Mouse (Mus musculus) heart, embryonic 15.5 days (tissue): Measurements from ENCODE around the gene Kcnk2. TPM values are rescaled to one million over a fixed set of nuclear protein-coding genes. Genes with fewer than 3 reads are reported as not detected.

Experiments
- ATAC-seq: fragments of 200-750 bp; cut with Nextera tagmentation; replicated peaks from 2 replicates; pipeline ENCODE4 v1.8.0; 2017; ENCODE audit warnings: low read depth, moderate TSS enrichment; ENCODE audit not compliant: insufficient number of reproducible peaks, insufficient read depth, low FRiP score
- H3K27ac ChIP-seq: fragments of 300-500 bp; sonication (generic); 2 replicates; pipeline ENCODE4 v1.5.1; 2015; ENCODE audit warnings: mild to moderate bottlenecking, inconsistent platforms
- H3K27me3 ChIP-seq: fragments of 300-500 bp; sonication (generic); 2 replicates; pipeline ENCODE4 v1.6.1; 2015; ENCODE audit warnings: inconsistent platforms
- H3K36me3 ChIP-seq: fragments of 300-500 bp; sonication (generic); 2 replicates; pipeline ENCODE4 v1.6.1; 2015; ENCODE audit warnings: mild to moderate bottlenecking, inconsistent platforms
- H3K4me1 ChIP-seq: fragments of 300-500 bp; sonication (generic); replicated peaks from 2 replicates; pipeline ENCODE4 v1.6.1; 2015; ENCODE audit warnings: inconsistent platforms
- H3K4me2 ChIP-seq: fragments of 300-500 bp; sonication (generic); 2 replicates; pipeline ENCODE4 v1.6.1; 2015; ENCODE audit warnings: inconsistent platforms, mild to moderate bottlenecking, moderate library complexity
- H3K4me3 ChIP-seq: fragments of 300-500 bp; sonication (generic); 2 replicates; pipeline ENCODE4 v1.5.1; 2015; ENCODE audit warnings: mild to moderate bottlenecking, inconsistent platforms
- H3K9ac ChIP-seq: fragments of 300-500 bp; sonication (generic); 2 replicates; pipeline ENCODE4 v1.6.1; 2015; ENCODE audit warnings: mild to moderate bottlenecking, inconsistent platforms
- H3K9me3 ChIP-seq: fragments of 300-500 bp; sonication (generic); replicated peaks from 2 replicates; pipeline ENCODE4 v1.6.1; 2016; ENCODE audit warnings: inconsistent platforms
- WGBS: fragments of 180-500 bp; shearing (Covaris S2); methylation state at CpG from one replicate; pipeline ENCODE4 v1.1.7; 2015; ENCODE audit warnings: mixed read lengths; 5-methylcytosine and 5-hydroxymethylcytosine counted together
- polyA plus RNA-seq: library from polyadenylated mRNA; unstranded; fragments of >200 nt; fragmentation: Nextera tagmentation; extraction: Ambion mirVana; gene quantifications from 2 replicates; pipeline ENCODE4 v1.2.1, GENCODE M21; 2015

Gene Kcnk2
- polyA plus RNA-seq, 1 experiment from 2014 or later, result 0.37 TPM

GRCm38 (mm10) chr1:189214477-189214876 is 187.6 kb downstream of the Kcnk2 start:
- ATAC-seq, result no peak
- 89% methylated on average over 3 of the region's 3 CpGs for WGBS
- H3K36me3 ChIP-seq, result no peaks in the 10 kb centered on the region
- no peak overlapping the region for H3K4me3 ChIP-seq
- H3K4me2 ChIP-seq, result no peak overlapping the region
- no peak overlapping the region for H3K9ac ChIP-seq
- no peak overlapping the region for H3K27ac ChIP-seq
- no peaks in the 10 kb centered on the region for H3K4me1 ChIP-seq
- no peaks in the 10 kb centered on the region for H3K9me3 ChIP-seq
- H3K27me3 ChIP-seq, result no peaks in the 10 kb centered on the region

DNA sequence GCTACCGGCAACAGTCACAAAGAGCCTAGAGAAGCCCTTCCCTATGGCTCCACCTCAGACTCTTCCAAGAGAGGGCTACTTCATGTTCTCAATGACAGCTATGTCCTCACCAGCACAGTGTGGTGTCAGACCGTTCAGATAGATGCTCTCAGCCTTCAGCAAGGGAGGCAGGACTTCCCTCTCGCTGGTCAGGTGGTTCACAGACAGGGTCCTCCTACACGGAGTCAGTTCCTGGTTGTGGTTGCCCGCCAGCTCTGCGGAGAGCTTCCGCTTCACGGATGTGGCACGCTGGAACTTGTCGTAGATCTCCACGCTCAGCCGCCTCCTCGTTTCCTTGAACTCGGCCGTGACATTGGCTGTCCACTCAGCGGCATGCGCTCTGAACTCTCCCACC is 192.4 kb downstream of the Kcnk2 start:
- no peak for ATAC-seq
- no peaks in the 10 kb centered on the region for H3K4me1 ChIP-seq
- WGBS, result 86% methylated on average over 17 of the region's 17 CpGs
- no peaks in the 10 kb centered on the region for H3K27me3 ChIP-seq
- H3K36me3 ChIP-seq, result no peaks in the 10 kb centered on the region
- H3K9ac ChIP-seq, result no peak overlapping the region
- H3K4me3 ChIP-seq, result no peak overlapping the region
- H3K27ac ChIP-seq, result no peak overlapping the region
- no peaks in the 10 kb centered on the region for H3K9me3 ChIP-seq
- no peak overlapping the region for H3K4me2 ChIP-seq

- Histone ChIP-seq H3K4me3 (no peak overlapping the region), H3K27me3 (no peaks in the 10 kb centered on the region), H3K36me3 (no peaks in the 10 kb centered on the region), H3K27ac (no peak overlapping the region), H3K4me2 (no peak overlapping the region), H3K4me1 (no peaks in the 10 kb centered on the region), H3K9ac (no peak overlapping the region), H3K9me3 (no peaks in the 10 kb centered on the region)
- no peak for ATAC-seq
- 76% methylated on average over 12 of the region's 12 CpGs for WGBS
Observed at GRCm38 (mm10) chr1:189209029-189209714, 192.9 kb downstream of the Kcnk2 start.

- ATAC-seq, result no peak
- Histone ChIP-seq H3K36me3 (no peaks in the 10 kb centered on the region), H3K4me2 (no peak overlapping the region), H3K9me3 (no peaks in the 10 kb centered on the region), H3K9ac (no peak overlapping the region), H3K27ac (no peak overlapping the region), H3K27me3 (no peaks in the 10 kb centered on the region), H3K4me3 (no peak overlapping the region), H3K4me1 (no peaks in the 10 kb centered on the region)
- 79% methylated on average over 9 of the region's 9 CpGs for WGBS
Observed at GRCm38 (mm10) chr1:189208605-189209004, 193.5 kb downstream of the Kcnk2 start.

GRCm38 (mm10) chr1:189195758-189196157 is 206.3 kb downstream of the Kcnk2 start:
- H3K27me3 ChIP-seq, result no peaks in the 10 kb centered on the region
- H3K9me3 ChIP-seq, result no peaks in the 10 kb centered on the region
- H3K4me3 ChIP-seq, result no peak overlapping the region
- H3K9ac ChIP-seq, result no peak overlapping the region
- H3K27ac ChIP-seq, result no peak overlapping the region
- no peaks in the 10 kb centered on the region for H3K4me1 ChIP-seq
- 71% methylated on average over 4 of the region's 4 CpGs for WGBS
- no peaks in the 10 kb centered on the region for H3K36me3 ChIP-seq
- no peak for ATAC-seq
- H3K4me2 ChIP-seq, result no peak overlapping the region

GRCm38 (mm10) chr1:189187737-189188390 is 214.2 kb downstream of the Kcnk2 start:
- ATAC-seq, result no peak
- no peak overlapping the region for H3K4me2 ChIP-seq
- peak overlapping the region; percentile 51 for H3K27ac ChIP-seq
- no peak overlapping the region for H3K4me3 ChIP-seq
- WGBS, result 42% methylated on average over 12 of the region's 12 CpGs
- peaks cover 15% of the 10 kb centered on the region for H3K4me1 ChIP-seq
- H3K27me3 ChIP-seq, result no peaks in the 10 kb centered on the region
- H3K9ac ChIP-seq, result no peak overlapping the region
- no peaks in the 10 kb centered on the region for H3K9me3 ChIP-seq
- no peaks in the 10 kb centered on the region for H3K36me3 ChIP-seq

GRCm38 (mm10) chr1:189185206-189185750 is 216.8 kb downstream of the Kcnk2 start:
- Histone ChIP-seq H3K27ac (peak overlapping the region; percentile 60), H3K4me2 (no peak overlapping the region), H3K4me1 (peaks cover 15% of the 10 kb centered on the region), H3K4me3 (no peak overlapping the region), H3K36me3 (no peaks in the 10 kb centered on the region), H3K9ac (peak overlapping the region; percentile 13; the same call in 1 of the 2 replicates), H3K27me3 (no peaks in the 10 kb centered on the region), H3K9me3 (no peaks in the 10 kb centered on the region)
- no peak; the same call in 1 of the 2 replicates for ATAC-seq
- 32% methylated on average over 7 of the region's 7 CpGs for WGBS

- H3K4me2 ChIP-seq, result no peak overlapping the region
- no peaks in the 10 kb centered on the region for H3K4me1 ChIP-seq
- H3K36me3 ChIP-seq, result no peaks in the 10 kb centered on the region
- 76% methylated on average over 1 of the region's 1 CpGs for WGBS
- H3K27me3 ChIP-seq, result no peaks in the 10 kb centered on the region
- no peak for ATAC-seq
- H3K27ac ChIP-seq, result no peak overlapping the region
- no peak overlapping the region for H3K4me3 ChIP-seq
- no peaks in the 10 kb centered on the region for H3K9me3 ChIP-seq
- H3K9ac ChIP-seq, result no peak overlapping the region
Observed at GRCm38 (mm10) chr1:189177746-189178145, 224.3 kb downstream of the Kcnk2 start.

GRCm38 (mm10) chr1:189173479-189173878 is 228.6 kb downstream of the Kcnk2 start:
- Histone ChIP-seq H3K4me2 (no peak overlapping the region), H3K36me3 (no peaks in the 10 kb centered on the region), H3K4me3 (no peak overlapping the region), H3K27me3 (no peaks in the 10 kb centered on the region), H3K27ac (no peak overlapping the region), H3K9ac (no peak overlapping the region), H3K4me1 (no peaks in the 10 kb centered on the region), H3K9me3 (no peaks in the 10 kb centered on the region)
- no peak for ATAC-seq
- WGBS, result 79% methylated on average over 8 of the region's 8 CpGs

- H3K4me1 ChIP-seq, result no peaks in the 10 kb centered on the region
- no peak overlapping the region for H3K27ac ChIP-seq
- WGBS, result 62% methylated on average over 4 of the region's 4 CpGs
- no peak for ATAC-seq
- H3K36me3 ChIP-seq, result no peaks in the 10 kb centered on the region
- H3K27me3 ChIP-seq, result no peaks in the 10 kb centered on the region
- no peaks in the 10 kb centered on the region for H3K9me3 ChIP-seq
- H3K9ac ChIP-seq, result no peak overlapping the region
- no peak overlapping the region for H3K4me2 ChIP-seq
- no peak overlapping the region for H3K4me3 ChIP-seq
Observed at GRCm38 (mm10) chr1:189171138-189171537, 230.9 kb downstream of the Kcnk2 start.

GRCm38 (mm10) chr1:189165756-189166155 is 236.3 kb downstream of the Kcnk2 start:
- ATAC-seq, result no peak
- WGBS, result 74% methylated on average over 6 of the region's 6 CpGs
- H3K4me1 ChIP-seq, result peaks cover 11% of the 10 kb centered on the region
- no peak overlapping the region for H3K4me2 ChIP-seq
- H3K36me3 ChIP-seq, result no peaks in the 10 kb centered on the region
- no peak overlapping the region for H3K27ac ChIP-seq
- H3K4me3 ChIP-seq, result no peak overlapping the region
- no peaks in the 10 kb centered on the region for H3K9me3 ChIP-seq
- H3K27me3 ChIP-seq, result no peaks in the 10 kb centered on the region
- H3K9ac ChIP-seq, result no peak overlapping the region

GRCm38 (mm10) chr1:189165141-189165540 is 236.9 kb downstream of the Kcnk2 start:
- H3K9me3 ChIP-seq, result no peaks in the 10 kb centered on the region
- no peak overlapping the region for H3K4me2 ChIP-seq
- no peaks in the 10 kb centered on the region for H3K27me3 ChIP-seq
- no peak for ATAC-seq
- WGBS, result 40% methylated on average over 6 of the region's 6 CpGs
- H3K4me3 ChIP-seq, result no peak overlapping the region
- H3K36me3 ChIP-seq, result no peaks in the 10 kb centered on the region
- peaks cover 11% of the 10 kb centered on the region for H3K4me1 ChIP-seq
- H3K27ac ChIP-seq, result no peak overlapping the region
- no peak overlapping the region for H3K9ac ChIP-seq
